Mouse (Mus musculus): ENCODE data around the gene Rnf208. TPM values are rescaled to one million over a fixed set of nuclear protein-coding genes. Genes with fewer than 3 reads are reported as not detected.

Rnf208 gene
- polyA plus RNA-seq, 1 experiment from 2014 or later: 16.3 TPM

- H3K4me2 ChIP-seq (ENCODE audit: low read depth, low read length): no peak overlapping the region
- peaks cover 43% of the 10 kb centered on the region for H3K36me3 ChIP-seq (ENCODE audit: control insufficient read depth, insufficient read depth, low read length)
- H3K4me3 ChIP-seq (ENCODE audit: low read depth, low read length): no peak overlapping the region
- no peaks in the 10 kb centered on the region for H3K9me3 ChIP-seq (ENCODE audit: control insufficient read depth, low read length)
- DNase-seq (ENCODE audit: low spot score) (peak; percentile 86), ATAC-seq (ENCODE audit: low read depth) (peak; percentile 80)
- H3K9ac ChIP-seq (ENCODE audit: low read depth, low read length): no peak overlapping the region
- peak overlapping the region; percentile 81 for H3K27ac ChIP-seq (replicated peaks; ENCODE audit: low read depth, low read length)
- H3K4me1 ChIP-seq (ENCODE audit: control insufficient read depth, insufficient read depth, low read length): no peaks in the 10 kb centered on the region
- peaks cover 44% of the 10 kb centered on the region for H3K27me3 ChIP-seq (replicated peaks; ENCODE audit: control insufficient read depth, insufficient read depth, low read length)
- 58% methylated on average over 7 of the region's 7 CpGs for WGBS
These were observed 45.0 kb downstream of the Rnf208 start for GRCm38 (mm10) chr2:25286837-25287636.

- H3K27ac ChIP-seq (replicated peaks; ENCODE audit: low read depth, low read length): peak within 1 kb of the TSS; percentile 77
- DNase-seq (ENCODE audit: low spot score) (no peak), ATAC-seq (ENCODE audit: low read depth) (no peak)
- H3K36me3 ChIP-seq (ENCODE audit: control insufficient read depth, insufficient read depth, low read length): peaks cover 33% of the 10 kb centered on the region
- WGBS: 90% methylated on average over 6 of the region's 6 CpGs
- no peak within 1 kb of the TSS for H3K9ac ChIP-seq (ENCODE audit: low read depth, low read length)
- no peak within 1 kb of the TSS for H3K4me2 ChIP-seq (ENCODE audit: low read depth, low read length)
- peaks cover 55% of the 10 kb centered on the region for H3K27me3 ChIP-seq (replicated peaks; ENCODE audit: control insufficient read depth, insufficient read depth, low read length)
- no peak within 1 kb of the TSS for H3K4me3 ChIP-seq (ENCODE audit: low read depth, low read length)
- no peaks in the 10 kb centered on the region for H3K9me3 ChIP-seq (ENCODE audit: control insufficient read depth, low read length)
- H3K4me1 ChIP-seq (ENCODE audit: control insufficient read depth, insufficient read depth, low read length): 0 out of 2 replicates have a peak, but pooled peaks cover 4% of the 10 kb centered on the region
These were observed 46.0 kb downstream of the Rnf208 start, which contains the start of gene Tmem210 for GRCm38 (mm10) chr2:25287927-25288649. TSS of gene Tmem210 (plus strand) at chr2:25288145.

GRCm38 (mm10) chr2:25288734-25289345, 46.8 kb downstream of the Rnf208 start:
- no peak overlapping the region for H3K27ac ChIP-seq (replicated peaks; ENCODE audit: low read depth, low read length)
- no peak overlapping the region for H3K9ac ChIP-seq (ENCODE audit: low read depth, low read length)
- ATAC-seq (ENCODE audit: low read depth) (no peak), DNase-seq (ENCODE audit: low spot score) (no peak)
- H3K4me2 ChIP-seq (ENCODE audit: low read depth, low read length): no peak overlapping the region
- H3K9me3 ChIP-seq (ENCODE audit: control insufficient read depth, low read length): no peaks in the 10 kb centered on the region
- H3K4me3 ChIP-seq (ENCODE audit: low read depth, low read length): no peak overlapping the region
- 0 out of 2 replicates have a peak, but pooled peaks cover 4% of the 10 kb centered on the region for H3K4me1 ChIP-seq (ENCODE audit: control insufficient read depth, insufficient read depth, low read length)
- peaks cover 62% of the 10 kb centered on the region for H3K27me3 ChIP-seq (replicated peaks; ENCODE audit: control insufficient read depth, insufficient read depth, low read length)
- WGBS: 77% methylated on average over 7 of the region's 7 CpGs
- peaks cover 26% of the 10 kb centered on the region for H3K36me3 ChIP-seq (ENCODE audit: control insufficient read depth, insufficient read depth, low read length)

GRCm38 (mm10) chr2:25289651-25290050, 47.6 kb downstream of the Rnf208 start, which contains the start of gene Lrrc26:
TSS of gene Lrrc26 (plus strand) at chr2:25289915.
- Histone ChIP-seq H3K36me3 (ENCODE audit: control insufficient read depth, insufficient read depth, low read length) (peaks cover 18% of the 10 kb centered on the region), H3K9me3 (ENCODE audit: control insufficient read depth, low read length) (no peaks in the 10 kb centered on the region), H3K4me2 (ENCODE audit: low read depth, low read length) (peak within 1 kb of the TSS; percentile 47), H3K4me1 (ENCODE audit: control insufficient read depth, insufficient read depth, low read length) (0 out of 2 replicates have a peak, but pooled peaks cover 4% of the 10 kb centered on the region), H3K27me3 (replicated peaks; ENCODE audit: control insufficient read depth, insufficient read depth, low read length) (peaks cover 62% of the 10 kb centered on the region), H3K9ac (ENCODE audit: low read depth, low read length) (no peak within 1 kb of the TSS), H3K27ac (replicated peaks; ENCODE audit: low read depth, low read length) (no peak within 1 kb of the TSS), H3K4me3 (ENCODE audit: low read depth, low read length) (peak within 1 kb of the TSS; percentile 27)
- ATAC-seq (ENCODE audit: low read depth): no peak
- WGBS: 7% methylated on average over 9 of the region's 11 CpGs
- DNase-seq (ENCODE audit: low spot score): peak; percentile 32

- WGBS: under 1% methylated on average over 39 of the region's 54 CpGs
- Histone ChIP-seq H3K4me3 (ENCODE audit: low read depth, low read length) (peak overlapping the region; percentile 27), H3K36me3 (ENCODE audit: control insufficient read depth, insufficient read depth, low read length) (peaks cover 12% of the 10 kb centered on the region), H3K9me3 (ENCODE audit: control insufficient read depth, low read length) (no peaks in the 10 kb centered on the region), H3K27me3 (replicated peaks; ENCODE audit: control insufficient read depth, insufficient read depth, low read length) (peaks cover 62% of the 10 kb centered on the region), H3K4me2 (ENCODE audit: low read depth, low read length) (peak overlapping the region; percentile 47), H3K4me1 (ENCODE audit: control insufficient read depth, insufficient read depth, low read length) (0 out of 2 replicates have a peak, but pooled peaks cover 4% of the 10 kb centered on the region), H3K27ac (replicated peaks; ENCODE audit: low read depth, low read length) (no peak overlapping the region), H3K9ac (ENCODE audit: low read depth, low read length) (no peak overlapping the region)
- DNase-seq (ENCODE audit: low spot score): no peak
- no peak for ATAC-seq (ENCODE audit: low read depth)
These were observed 48.2 kb downstream of the Rnf208 start for GRCm38 (mm10) chr2:25290101-25290815.

GRCm38 (mm10) chr2:25290816-25291130, 48.7 kb downstream of the Rnf208 start:
- 0 out of 2 replicates have a peak, but pooled peaks cover 4% of the 10 kb centered on the region for H3K4me1 ChIP-seq (ENCODE audit: control insufficient read depth, insufficient read depth, low read length)
- no peak for DNase-seq (ENCODE audit: low spot score)

GRCm38 (mm10) chr2:25291184-25292053, 49.4 kb downstream of the Rnf208 start:
- H3K36me3 ChIP-seq (ENCODE audit: control insufficient read depth, insufficient read depth, low read length): 0 out of 2 replicates have a peak, but pooled peaks cover under 1% of the 10 kb centered on the region
- H3K9me3 ChIP-seq (ENCODE audit: control insufficient read depth, low read length): no peaks in the 10 kb centered on the region
- H3K4me2 ChIP-seq (ENCODE audit: low read depth, low read length): peak overlapping the region; percentile 57
- peaks cover 70% of the 10 kb centered on the region for H3K27me3 ChIP-seq (replicated peaks; ENCODE audit: control insufficient read depth, insufficient read depth, low read length)
- ATAC-seq (ENCODE audit: low read depth): no peak
- no peak overlapping the region for H3K9ac ChIP-seq (ENCODE audit: low read depth, low read length)
- WGBS: 6% methylated on average over 26 of the region's 32 CpGs
- DNase-seq (ENCODE audit: low spot score): no peak
- H3K27ac ChIP-seq (replicated peaks; ENCODE audit: low read depth, low read length): no peak overlapping the region
- peak overlapping the region; percentile 38 for H3K4me3 ChIP-seq (ENCODE audit: low read depth, low read length)
- 0 out of 2 replicates have a peak, but pooled peaks cover 4% of the 10 kb centered on the region for H3K4me1 ChIP-seq (ENCODE audit: control insufficient read depth, insufficient read depth, low read length)

More at GRCm38 (mm10) chr2:25290816-25291130, 48.7 kb downstream of the Rnf208 start:
- H3K9ac ChIP-seq (ENCODE audit: low read depth, low read length): no peak overlapping the region
- under 1% methylated on average over 17 of the region's 18 CpGs for WGBS
- peak overlapping the region; percentile 27 for H3K4me3 ChIP-seq (ENCODE audit: low read depth, low read length)
- H3K27ac ChIP-seq (replicated peaks; ENCODE audit: low read depth, low read length): no peak overlapping the region
- H3K4me2 ChIP-seq (ENCODE audit: low read depth, low read length): peak overlapping the region; percentile 47
- H3K36me3 ChIP-seq (ENCODE audit: control insufficient read depth, insufficient read depth, low read length): peaks cover 7% of the 10 kb centered on the region
- H3K9me3 ChIP-seq (ENCODE audit: control insufficient read depth, low read length): no peaks in the 10 kb centered on the region
- H3K27me3 ChIP-seq (replicated peaks; ENCODE audit: control insufficient read depth, insufficient read depth, low read length): peaks cover 67% of the 10 kb centered on the region
- no peak for ATAC-seq (ENCODE audit: low read depth)
